Mouse (Mus musculus) ES-Bruce4 (cell line): ENCODE measurements around the gene Tmc2. TPM values are rescaled to one million over a fixed set of nuclear protein-coding genes. Genes with fewer than 3 reads are reported as not detected.

Experiments used
- H3K27ac ChIP-seq: 2 replicates; pipeline ENCODE4 v1.5.1; 2012; ENCODE audit warnings: low read length, inconsistent platforms; ENCODE audit not compliant: insufficient read depth
- H3K27me3 ChIP-seq: 2 replicates; pipeline ENCODE4 v1.6.1; 2012; ENCODE audit warnings: mild to moderate bottlenecking, low read length, inconsistent platforms; ENCODE audit not compliant: control insufficient read depth, poor library complexity, insufficient read depth, severe bottlenecking
- H3K36me3 ChIP-seq: 2 replicates; pipeline ENCODE4 v1.6.1; 2012; ENCODE audit warnings: inconsistent platforms, mild to moderate bottlenecking, low read length, moderate library complexity; ENCODE audit not compliant: control insufficient read depth, poor library complexity, insufficient read depth, severe bottlenecking
- H3K4me1 ChIP-seq: one replicate; pipeline ENCODE4 v1.8.1; 2011; ENCODE audit warnings: low read length; ENCODE audit not compliant: control insufficient read depth, insufficient read depth
- H3K4me3 ChIP-seq: 2 replicates; pipeline ENCODE4 v1.5.1; 2011; ENCODE audit warnings: low read depth, mild to moderate bottlenecking, low read length
- H3K9ac ChIP-seq: 2 replicates; pipeline ENCODE4 v1.6.1; 2012; ENCODE audit warnings: low read depth, mild to moderate bottlenecking, inconsistent platforms; ENCODE audit not compliant: poor library complexity, severe bottlenecking
- H3K9me3 ChIP-seq: replicated peaks from 2 replicates; pipeline ENCODE4 v1.6.1; 2012; ENCODE audit warnings: mild to moderate bottlenecking, low read length, inconsistent platforms; ENCODE audit not compliant: control insufficient read depth, poor library complexity, insufficient read depth, severe bottlenecking
- CTCF ChIP-seq: IDR thresholded peaks from one replicate; pipeline ENCODE4 v1.8.1; 2011; ENCODE audit warnings: low read depth, low read length
- EP300 ChIP-seq: IDR thresholded peaks from 2 replicates; pipeline ENCODE4 v1.6.1; 2011; ENCODE audit warnings: low read depth, low read length; ENCODE audit not compliant: insufficient read depth
- POLR2A ChIP-seq: IDR thresholded peaks from one replicate; pipeline ENCODE4 v1.8.1; 2011; ENCODE audit warnings: low read length; ENCODE audit not compliant: insufficient read depth
- polyA plus RNA-seq: library from polyadenylated mRNA; stranded (reverse); fragments of >200 nt; gene quantifications from 2 replicates; pipeline ENCODE4 v1.2.4, GENCODE M21; 2011; ENCODE audit warnings: low read depth; ENCODE audit not compliant: missing spikeins, insufficient read depth, insufficient read length

Gene Tmc2
- polyA plus RNA-seq, 1 experiment = not detected

- Histone ChIP-seq H3K36me3 (no peaks in the 10 kb centered on the region), H3K4me1 (no peaks in the 10 kb centered on the region), H3K9ac (peak overlapping the region; percentile 41), H3K27me3 (0 out of 2 replicates have a peak, but pooled peaks cover 3% of the 10 kb centered on the region), H3K4me3 (peak overlapping the region; percentile 57), H3K9me3 (no peaks in the 10 kb centered on the region), H3K27ac (no peak overlapping the region)
- TF ChIP-seq POLR2A (no peak), EP300 (no peak), CTCF (no peak)
Measured at GRCm38 (mm10) chr2:130295331-130296133, 100.5 kb downstream of the Tmc2 start.

GRCm38 (mm10) chr2:130296134-130296745 lies 101.2 kb downstream of the Tmc2 start:
- H3K27ac ChIP-seq = no peak overlapping the region
- TF ChIP-seq POLR2A = no peak
- no peak for TF ChIP-seq CTCF
- TF ChIP-seq EP300 = no peak

GRCm38 (mm10) chr2:130297580-130297979 lies 102.6 kb downstream of the Tmc2 start:
- no peaks in the 10 kb centered on the region for H3K36me3 ChIP-seq
- no peaks in the 10 kb centered on the region for H3K4me1 ChIP-seq
- H3K27me3 ChIP-seq = 0 out of 2 replicates have a peak, but pooled peaks cover 3% of the 10 kb centered on the region

More at GRCm38 (mm10) chr2:130296134-130296745, 101.2 kb downstream of the Tmc2 start:
- Histone ChIP-seq H3K4me3 (peak overlapping the region; percentile 57), H3K27me3 (0 out of 2 replicates have a peak, but pooled peaks cover 3% of the 10 kb centered on the region), H3K9ac (peak overlapping the region; percentile 41), H3K36me3 (no peaks in the 10 kb centered on the region), H3K4me1 (no peaks in the 10 kb centered on the region), H3K9me3 (no peaks in the 10 kb centered on the region)

GRCm38 (mm10) chr2:130303014-130303413 lies 108.0 kb downstream of the Tmc2 start:
- H3K9ac ChIP-seq = no peak overlapping the region
- H3K27ac ChIP-seq = no peak overlapping the region
- no peaks in the 10 kb centered on the region for H3K27me3 ChIP-seq
- no peaks in the 10 kb centered on the region for H3K4me1 ChIP-seq
- no peak overlapping the region for H3K4me3 ChIP-seq
- no peak for TF ChIP-seq CTCF
- no peak for TF ChIP-seq EP300
- no peak for TF ChIP-seq POLR2A
- H3K36me3 ChIP-seq = no peaks in the 10 kb centered on the region
- H3K9me3 ChIP-seq = no peaks in the 10 kb centered on the region

More at GRCm38 (mm10) chr2:130297580-130297979, 102.6 kb downstream of the Tmc2 start:
- no peak overlapping the region for H3K27ac ChIP-seq
- H3K9me3 ChIP-seq = no peaks in the 10 kb centered on the region
- no peak overlapping the region for H3K9ac ChIP-seq
- TF ChIP-seq EP300 = no peak
- TF ChIP-seq CTCF = no peak
- TF ChIP-seq POLR2A = no peak
- H3K4me3 ChIP-seq = no peak overlapping the region

Other genes with a start within 250 kb of the Tmc2 start
- 0.21 and 0.33 TPM in 2 replicates for gene Tgm3, start 182.8 kb upstream of the Tmc2 start, polyA plus RNA-seq
- not detected in 2 replicates for gene Tgm6, start 82.8 kb upstream of the Tmc2 start, polyA plus RNA-seq
- gene Snrpb, start 15.8 kb upstream of the Tmc2 start, polyA plus RNA-seq = 244 and 254 TPM in 2 replicates
- 387 and 404 TPM in 2 replicates for gene Nop56, start 79.2 kb downstream of the Tmc2 start, polyA plus RNA-seq
- gene Idh3b, start 89.4 kb downstream of the Tmc2 start, polyA plus RNA-seq = 158 and 163 TPM in 2 replicates
- gene Ebf4, start 100.0 kb downstream of the Tmc2 start, polyA plus RNA-seq = 4.8 and 5.3 TPM in 2 replicates
- 8.1 and 10.9 TPM in 2 replicates for gene Cpxm1, start 202.4 kb downstream of the Tmc2 start, polyA plus RNA-seq
- gene Gm28372, start 210.0 kb downstream of the Tmc2 start, polyA plus RNA-seq = not detected in 2 replicates
- not detected in 2 replicates for gene 1700020A23Rik, start 210.1 kb downstream of the Tmc2 start, polyA plus RNA-seq
- not detected in 2 replicates for gene Tmem239, start 211.3 kb downstream of the Tmc2 start, polyA plus RNA-seq
- gene Vps16, start 229.1 kb downstream of the Tmc2 start, polyA plus RNA-seq = 119 and 121 TPM in 2 replicates
- 16.3 and 18.4 TPM in 2 replicates for gene Pced1a, start 229.5 kb downstream of the Tmc2 start, polyA plus RNA-seq